16 mouse cellular contexts compared by ENCODE assay signal in the genomic region with DNA sequence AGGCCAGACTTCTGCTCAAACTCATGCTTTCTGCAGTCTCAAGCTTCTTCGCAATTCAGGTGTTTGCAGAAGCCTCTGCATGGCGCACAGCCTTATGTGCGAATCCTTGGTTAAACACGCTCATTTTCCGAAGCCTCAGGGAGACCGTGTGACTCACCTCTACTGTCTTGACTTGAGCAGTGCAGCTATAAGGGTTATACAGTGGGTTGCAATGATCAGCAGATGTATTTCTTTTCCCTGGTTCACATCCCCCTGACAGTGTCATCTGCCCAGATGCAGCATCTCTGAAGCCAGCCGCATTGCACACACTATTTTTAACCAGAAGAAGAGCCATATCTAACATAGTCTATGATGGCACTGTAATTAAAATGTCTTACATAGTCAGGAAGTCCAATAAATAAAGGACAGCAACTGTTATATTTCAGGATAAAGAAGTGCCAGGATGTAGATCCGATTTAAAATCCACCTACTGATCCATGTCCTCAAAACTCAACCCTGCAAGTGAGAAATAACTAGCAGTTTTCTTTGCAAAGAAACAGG.
"Had no signal": no experiment of that assay in that cellular context is flagged by ENCODE, and none has a peak within 500 bp of the region (broad histone marks: within the 10 kb centered on the region; RNA-seq: fewer than 3 reads in every experiment).

No protein-coding gene starts in this region.

- H3K4me1 ChIP-seq: midbrain, embryonic 12.5 days; neural tube, embryonic 13.5 days; neural tube, embryonic 15.5 days; stomach, embryonic 15.5 days had no signal

- DNase-seq: lung, adult 18-20 months; lung, embryonic 14.5 days; lung, postnatal 10 days; lung, postnatal 4 days; midbrain, embryonic 14.5 days; right cerebral cortex, postnatal 14 days; thymus, adult 2 months; thymus, postnatal 25 days; thymus, postnatal 4 days had no signal

- H3K4me3 ChIP-seq: midbrain, embryonic 10.5 days; midbrain, embryonic 12.5 days; myocyte; neural tube, embryonic 13.5 days; neural tube, embryonic 15.5 days; stomach, embryonic 15.5 days had no signal

- H3K27ac ChIP-seq: midbrain, embryonic 10.5 days; midbrain, embryonic 12.5 days; neural tube, embryonic 13.5 days; neural tube, embryonic 15.5 days; stomach, embryonic 15.5 days; stomach, postnatal 0 days had no signal
